In the genomic region with DNA sequence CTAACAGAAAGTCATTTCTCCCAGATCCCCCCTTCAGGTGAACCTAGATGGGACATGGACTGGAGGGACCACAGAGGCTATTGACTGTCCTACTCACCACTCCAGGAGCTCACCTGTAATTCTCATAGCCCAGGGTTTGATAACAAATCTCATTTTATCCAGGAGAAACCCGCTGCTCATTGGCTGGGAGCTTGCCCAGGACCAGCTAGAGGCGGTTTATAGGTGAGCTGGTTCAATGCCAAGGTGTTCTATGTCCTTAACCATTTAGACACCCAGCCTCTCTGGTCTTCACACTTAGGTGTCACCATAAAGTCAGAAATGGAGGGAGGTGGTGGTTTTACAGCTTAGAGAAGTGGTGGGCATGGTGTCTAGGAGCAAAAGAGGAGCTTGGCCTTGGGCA, we compare ENCODE assay signal across 8 mouse cellular contexts. TPM values are rescaled to one million over a fixed set of nuclear protein-coding genes. Genes with fewer than 3 reads are reported as not detected.
DNase-seq lines count a peak whose midpoint lies in the region; ATAC-seq lines count a peak whose summit lies in the region.

No protein-coding gene starts in this region.

- DNase-seq in heart, postnatal 25 days (ENCODE audit: low spot score) = no peak
- DNase-seq in cerebellum, postnatal 14 days = peak; percentile 28
- DNase-seq in T-cell, adult 2 months (ENCODE audit: low spot score) = no peak
- no peak for DNase-seq in natural killer cell, adult 2 months (ENCODE audit: low spot score in 2 of 2)

- H3K9me3 ChIP-seq in heart, embryonic 14.5 days (ENCODE audit: control insufficient read depth, low read length) = no peaks in the 10 kb centered on the region
- no peaks in the 10 kb centered on the region for H3K9me3 ChIP-seq in hindbrain, embryonic 15.5 days
- no peaks in the 10 kb centered on the region for H3K9me3 ChIP-seq in midbrain, embryonic 13.5 days

- WGBS in heart, embryonic 14.5 days = 69% methylated on average over 2 of the region's 2 CpGs
- WGBS in hindbrain, embryonic 15.5 days = 65% methylated on average over 2 of the region's 2 CpGs
- 68% methylated on average over 2 of the region's 2 CpGs for WGBS in midbrain, embryonic 13.5 days

- peak overlapping the region; percentile 68 for H3K4me2 ChIP-seq in heart, embryonic 14.5 days (ENCODE audit: low read length)
- peak overlapping the region; percentile 84 for H3K4me2 ChIP-seq in hindbrain, embryonic 15.5 days
- H3K4me2 ChIP-seq in midbrain, embryonic 13.5 days (replicated peaks) = peak overlapping the region; percentile 75

- H3K27ac ChIP-seq in heart, embryonic 14.5 days (replicated peaks in 1 of 2; ENCODE audit: control insufficient read depth in 1 of 2, insufficient read depth in 1 of 2, low read depth in 2 of 2, low read length in 2 of 2) = peak overlapping the region in 1 of 2 experiments; percentile 99; a peak in 2 of 4 replicates
- no peak overlapping the region for H3K27ac ChIP-seq in hindbrain, embryonic 15.5 days (replicated peaks)
- H3K27ac ChIP-seq in midbrain, embryonic 13.5 days = peak overlapping the region; percentile 93; the same call in 1 of the 2 replicates

- intact Hi-C loops in heart, postnatal 25 days (cut with DNase I) = no loop called here

- no peaks in the 10 kb centered on the region for H3K27me3 ChIP-seq in heart, embryonic 14.5 days (ENCODE audit: control insufficient read depth, insufficient read depth, low read length)
- no peaks in the 10 kb centered on the region for H3K27me3 ChIP-seq in hindbrain, embryonic 15.5 days
- no peaks in the 10 kb centered on the region for H3K27me3 ChIP-seq in midbrain, embryonic 13.5 days

- ATAC-seq in heart, embryonic 14.5 days (ENCODE audit: insufficient number of reproducible peaks, insufficient read depth, low FRiP score, low read depth) = no peak
- ATAC-seq in hindbrain, embryonic 15.5 days (ENCODE audit: low FRiP score, low read depth) = no peak
- no peak for ATAC-seq in midbrain, embryonic 13.5 days
- no peak for ATAC-seq in megakaryocyte-erythroid progenitor cell, adult 5-6 weeks (replicated peaks; ENCODE audit: low FRiP score, low TSS enrichment, poor library complexity, severe bottlenecking)

- H3K4me3 ChIP-seq in heart, embryonic 14.5 days (ENCODE audit: control insufficient read depth in 1 of 2, insufficient read depth in 1 of 2, low read depth in 1 of 2, low read length in 2 of 2) = peak overlapping the region; percentile 90 to 100
- H3K4me3 ChIP-seq in hindbrain, embryonic 15.5 days = peak overlapping the region; percentile 92; the same call in 1 of the 2 replicates
- peak overlapping the region; percentile 76 for H3K4me3 ChIP-seq in midbrain, embryonic 13.5 days (replicated peaks)

- peak overlapping the region; percentile 97 for H3K9ac ChIP-seq in heart, embryonic 14.5 days (ENCODE audit: low read length)
- no peak overlapping the region for H3K9ac ChIP-seq in hindbrain, embryonic 15.5 days
- H3K9ac ChIP-seq in midbrain, embryonic 13.5 days (replicated peaks) = peak overlapping the region; percentile 78; the same call in 1 of the 2 replicates

- H3K36me3 ChIP-seq in heart, embryonic 14.5 days (ENCODE audit: control insufficient read depth, insufficient read depth, low read length) = peaks cover 15% of the 10 kb centered on the region
- no peaks in the 10 kb centered on the region for H3K36me3 ChIP-seq in hindbrain, embryonic 15.5 days
- no peaks in the 10 kb centered on the region for H3K36me3 ChIP-seq in midbrain, embryonic 13.5 days

- peaks cover 23 to 53% of the 10 kb centered on the region in 2 experiments for H3K4me1 ChIP-seq in heart, embryonic 14.5 days (ENCODE audit: control insufficient read depth in 2 of 2, insufficient read depth in 2 of 2, low read length in 2 of 2)
- peaks cover 46% of the 10 kb centered on the region for H3K4me1 ChIP-seq in hindbrain, embryonic 15.5 days (replicated peaks)
- H3K4me1 ChIP-seq in midbrain, embryonic 13.5 days (replicated peaks) = peaks cover 54% of the 10 kb centered on the region

RNA-seq across cellular contexts. Expression of a gene that starts 0.6 kb away (rescaled TPM):
- 159 and 166 TPM in 2 replicates for polyA plus RNA-seq in heart, embryonic 14.5 days (2014; fragmentation: Nextera tagmentation; extraction: Ambion mirVana)
- total RNA-seq in heart, postnatal 25 days (2021) = 1 to 10 TPM; 7.3 to 8.0 TPM
- 89.6 and 90.3 TPM in 2 replicates for polyA plus RNA-seq in hindbrain, embryonic 15.5 days (2015; fragmentation: Nextera tagmentation; extraction: Ambion mirVana)
- polyA plus RNA-seq in midbrain, embryonic 13.5 days (2015; fragmentation: Nextera tagmentation; extraction: Ambion mirVana) = 88.6 and 104 TPM in 2 replicates
- total RNA-seq in megakaryocyte-erythroid progenitor cell, adult 5-6 weeks (2014; fragmentation: Nextera tagmentation) = 0.98 and 2.6 TPM in 2 replicates
- total RNA-seq in megakaryocyte-erythroid progenitor cell, adult 5-6 weeks (2017) = 2.1 and 5.0 TPM in 2 replicates

Comparison
In these comparisons a context has a peak if more than half of its experiments do, and no peak if none do; other contexts are left out.
1. DNase-seq: peak in cerebellum, postnatal 14 days (2 of 2); none in heart, postnatal 25 days (single experiment), T-cell, adult 2 months (single experiment) and natural killer cell, adult 2 months (0 of 2).
2. Peak in every context shown above with its lines, with median percentiles within 50 percentile points of each other: H3K4me2 ChIP-seq and H3K4me3 ChIP-seq.